Mouse (Mus musculus): ENCODE results near the gene Prr18.

Gene Prr18

GRCm38 (mm10) chr17:8390487-8390886 is 53.2 kb downstream of the Prr18 start:
- DNase-seq: no peak
